Mouse (Mus musculus) neural tube, embryonic 12.5 days (tissue): ENCODE data around the gene Erlin1. TPM values are rescaled to one million over a fixed set of nuclear protein-coding genes. Genes with fewer than 3 reads are reported as not detected.

ENCODE experiments used
- ATAC-seq: fragments of 200-750 bp; cut with Nextera tagmentation; 2 replicates; pipeline ENCODE4 v1.8.0; 2017; ENCODE audit warnings: low read depth, mild to moderate bottlenecking, moderate TSS enrichment, moderate library complexity; ENCODE audit not compliant: low FRiP score
- H3K27ac ChIP-seq: fragments of 300-500 bp; sonication (generic); 2 replicates; pipeline ENCODE4 v1.5.1; 2016
- H3K27me3 ChIP-seq: fragments of 300-500 bp; sonication (generic); replicated peaks from 2 replicates; pipeline ENCODE4 v1.6.1; 2016; ENCODE audit warnings: mild to moderate bottlenecking
- H3K36me3 ChIP-seq: fragments of 300-500 bp; sonication (generic); 2 replicates; pipeline ENCODE4 v1.6.1; 2016; ENCODE audit warnings: mild to moderate bottlenecking
- H3K4me1 ChIP-seq: fragments of 300-500 bp; sonication (generic); 2 replicates; pipeline ENCODE4 v1.6.1; 2016
- H3K4me2 ChIP-seq: fragments of 300-500 bp; sonication (generic); replicated peaks from 2 replicates; pipeline ENCODE4 v1.6.1; 2016; ENCODE audit warnings: mild to moderate bottlenecking
- H3K4me3 ChIP-seq: fragments of 300-500 bp; sonication (generic); 2 replicates; pipeline ENCODE4 v1.5.1; 2016
- H3K9ac ChIP-seq: fragments of 300-500 bp; sonication (generic); 2 replicates; pipeline ENCODE4 v1.6.1; 2016; ENCODE audit warnings: mild to moderate bottlenecking
- H3K9me3 ChIP-seq: fragments of 300-500 bp; sonication (generic); 2 replicates; pipeline ENCODE4 v1.6.1; 2016; ENCODE audit warnings: mild to moderate bottlenecking
- WGBS: fragments of 180-500 bp; shearing (Covaris S2); methylation state at CpG from one replicate; pipeline ENCODE4 v1.1.7; 2016; 5-methylcytosine and 5-hydroxymethylcytosine counted together
- polyA plus RNA-seq: library from polyadenylated mRNA; unstranded; fragments of >200 nt; fragmentation: Nextera tagmentation; extraction: Ambion mirVana; gene quantifications from 2 replicates; pipeline ENCODE4 v1.2.1, GENCODE M21; 2016

Erlin1 gene
- polyA plus RNA-seq, 1 experiment from 2014 or later, result 18.4 TPM

GRCm38 (mm10) chr19:44021502-44021901, 48.1 kb downstream of the Erlin1 start:
- no peaks in the 10 kb centered on the region for H3K36me3 ChIP-seq
- no peak for ATAC-seq
- no peak overlapping the region for H3K27ac ChIP-seq
- H3K4me3 ChIP-seq, result no peak overlapping the region
- H3K27me3 ChIP-seq, result no peaks in the 10 kb centered on the region
- H3K4me1 ChIP-seq, result no peaks in the 10 kb centered on the region
- WGBS, result 96% methylated on average over 4 of the region's 4 CpGs
- H3K9me3 ChIP-seq, result no peaks in the 10 kb centered on the region
- no peak overlapping the region for H3K4me2 ChIP-seq
- no peak overlapping the region for H3K9ac ChIP-seq

- Histone ChIP-seq H3K27me3 (no peaks in the 10 kb centered on the region), H3K4me1 (no peaks in the 10 kb centered on the region), H3K36me3 (no peaks in the 10 kb centered on the region), H3K9ac (no peak overlapping the region), H3K4me3 (no peak overlapping the region), H3K9me3 (no peaks in the 10 kb centered on the region), H3K4me2 (no peak overlapping the region), H3K27ac (no peak overlapping the region)
- WGBS, result 59% methylated on average over 7 of the region's 7 CpGs
- no peak for ATAC-seq
Observed at GRCm38 (mm10) chr19:44019739-44020138, 49.8 kb downstream of the Erlin1 start.

DNA sequence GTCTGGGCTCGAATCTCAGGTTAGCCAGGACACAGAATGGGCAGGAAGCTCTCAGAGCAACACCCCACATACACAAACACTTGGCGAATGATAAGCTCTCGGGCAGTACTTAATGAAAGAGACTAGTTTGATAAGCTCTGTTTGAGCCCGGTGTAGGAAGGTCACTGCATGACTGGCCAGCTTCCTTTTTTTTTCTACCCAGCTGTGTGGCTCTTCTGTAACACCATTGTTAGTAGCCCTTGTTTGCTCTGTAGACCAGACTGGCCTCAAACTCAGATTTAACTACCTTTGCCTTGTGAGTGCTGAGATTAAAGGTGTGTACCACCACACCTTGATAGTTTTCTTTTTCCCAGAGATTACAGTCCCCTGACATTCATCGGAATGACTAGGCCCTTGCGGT, 55.7 kb downstream of the Erlin1 start:
- H3K27me3 ChIP-seq, result no peaks in the 10 kb centered on the region
- ATAC-seq, result no peak
- no peaks in the 10 kb centered on the region for H3K9me3 ChIP-seq
- H3K9ac ChIP-seq, result no peak overlapping the region
- no peak overlapping the region for H3K4me3 ChIP-seq
- H3K4me2 ChIP-seq, result no peak overlapping the region
- no peak overlapping the region for H3K27ac ChIP-seq
- H3K4me1 ChIP-seq, result no peaks in the 10 kb centered on the region
- 91% methylated on average over 6 of the region's 6 CpGs for WGBS
- H3K36me3 ChIP-seq, result no peaks in the 10 kb centered on the region

DNA sequence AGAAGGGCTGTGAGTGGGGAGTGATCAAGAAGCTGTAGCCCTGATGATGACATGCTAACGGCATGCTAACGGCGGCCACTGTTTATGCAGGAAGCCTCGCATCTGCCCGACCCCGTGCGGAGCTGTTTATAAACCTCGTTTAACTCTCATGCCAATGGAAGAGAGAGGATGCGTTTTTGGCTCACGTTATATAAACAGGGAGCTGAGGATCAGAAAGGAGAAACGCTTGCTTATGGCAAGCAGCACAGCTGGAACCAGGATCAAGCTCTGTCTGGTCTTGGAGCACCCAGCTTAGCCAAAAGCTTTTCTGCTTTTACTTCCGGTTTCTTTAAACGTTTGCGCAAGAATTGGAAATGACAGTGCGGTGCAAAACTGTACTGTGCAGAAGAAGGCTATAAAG, 60.8 kb downstream of the Erlin1 start:
- Histone ChIP-seq H3K27ac (no peak overlapping the region), H3K4me3 (no peak overlapping the region), H3K36me3 (no peaks in the 10 kb centered on the region), H3K27me3 (no peaks in the 10 kb centered on the region), H3K4me1 (no peaks in the 10 kb centered on the region), H3K9me3 (no peaks in the 10 kb centered on the region), H3K9ac (no peak overlapping the region), H3K4me2 (no peak overlapping the region)
- 81% methylated on average over 15 of the region's 15 CpGs for WGBS
- ATAC-seq, result no peak

GRCm38 (mm10) chr19:44007186-44007585, 62.4 kb downstream of the Erlin1 start:
- Histone ChIP-seq H3K4me3 (no peak overlapping the region), H3K4me1 (no peaks in the 10 kb centered on the region), H3K27me3 (no peaks in the 10 kb centered on the region), H3K9ac (no peak overlapping the region), H3K4me2 (no peak overlapping the region), H3K9me3 (no peaks in the 10 kb centered on the region), H3K36me3 (no peaks in the 10 kb centered on the region), H3K27ac (no peak overlapping the region)
- 61% methylated on average over 12 of the region's 12 CpGs for WGBS
- no peak for ATAC-seq

GRCm38 (mm10) chr19:44005025-44005424, 64.6 kb downstream of the Erlin1 start:
- no peaks in the 10 kb centered on the region for H3K9me3 ChIP-seq
- H3K4me1 ChIP-seq, result no peaks in the 10 kb centered on the region
- H3K4me2 ChIP-seq, result no peak overlapping the region
- 79% methylated on average over 4 of the region's 4 CpGs for WGBS
- H3K27ac ChIP-seq, result no peak overlapping the region
- H3K36me3 ChIP-seq, result no peaks in the 10 kb centered on the region
- H3K9ac ChIP-seq, result no peak overlapping the region
- no peak overlapping the region for H3K4me3 ChIP-seq
- no peaks in the 10 kb centered on the region for H3K27me3 ChIP-seq
- ATAC-seq, result no peak

DNA sequence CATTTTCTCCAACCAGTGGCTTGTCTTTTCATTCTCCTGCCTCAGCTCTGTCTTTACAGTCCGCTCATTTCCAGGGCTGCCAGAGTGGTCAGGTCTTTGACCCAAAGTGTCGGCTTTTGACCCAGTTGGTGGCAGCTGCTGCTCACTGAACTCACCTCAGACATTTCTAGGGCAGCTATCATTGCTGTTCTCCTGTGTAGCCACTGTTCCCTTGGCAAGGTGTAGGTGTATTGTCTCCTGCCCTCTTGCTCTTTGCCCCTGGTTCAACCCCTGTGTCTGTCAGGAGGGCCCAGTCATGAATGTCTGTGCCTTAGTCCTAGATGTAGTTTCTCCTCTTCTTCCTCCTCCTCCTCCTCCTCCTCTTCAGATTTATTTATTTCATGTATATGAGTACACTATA, 65.3 kb downstream of the Erlin1 start:
- no peak overlapping the region for H3K27ac ChIP-seq
- H3K27me3 ChIP-seq, result no peaks in the 10 kb centered on the region
- no peaks in the 10 kb centered on the region for H3K9me3 ChIP-seq
- no peaks in the 10 kb centered on the region for H3K4me1 ChIP-seq
- 91% methylated on average over 2 of the region's 2 CpGs for WGBS
- H3K36me3 ChIP-seq, result no peaks in the 10 kb centered on the region
- H3K9ac ChIP-seq, result no peak overlapping the region
- H3K4me3 ChIP-seq, result no peak overlapping the region
- no peak overlapping the region for H3K4me2 ChIP-seq
- ATAC-seq, result no peak

DNA sequence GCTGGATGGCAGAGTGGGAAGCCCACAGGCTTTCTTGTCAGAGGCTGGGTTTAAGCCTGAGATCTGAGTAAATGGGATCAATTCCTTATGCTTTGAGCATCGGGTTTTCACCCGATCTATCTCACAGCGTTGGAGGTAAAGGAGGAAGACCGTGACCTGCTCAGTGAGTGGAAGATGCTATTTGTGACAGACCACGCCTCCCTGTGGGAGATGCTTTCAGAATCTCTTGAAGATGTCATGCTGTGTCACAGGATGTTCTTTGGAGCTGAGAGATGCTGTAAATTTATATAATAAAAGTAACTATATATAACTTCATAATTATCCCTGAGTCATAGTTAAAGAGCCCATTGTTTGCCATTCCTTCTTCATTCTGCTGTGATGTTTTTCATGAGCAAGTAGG, 68.9 kb downstream of the Erlin1 start:
- whole genome bisulfite sequencing, result 83% methylated on average over 5 of the region's 5 CpGs

DNA sequence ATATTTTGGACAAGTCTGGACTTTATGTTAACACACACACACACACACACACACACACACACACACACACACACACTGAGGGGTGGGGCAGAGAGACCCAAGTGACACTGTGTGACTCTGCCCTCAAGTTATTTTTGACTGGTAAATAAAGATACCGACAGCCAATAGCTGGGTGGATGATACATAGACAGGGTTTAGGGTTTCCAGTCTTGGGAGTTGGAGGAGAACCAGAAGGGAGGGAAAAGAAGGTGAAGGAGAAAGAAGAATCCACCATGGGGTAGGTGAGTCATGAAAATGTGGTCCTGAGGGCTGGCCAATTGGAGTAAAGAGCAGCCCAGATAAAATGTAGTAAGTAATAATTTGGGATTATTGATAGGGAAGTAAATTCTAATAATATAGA, 69.5 kb downstream of the Erlin1 start:
- no peaks in the 10 kb centered on the region for H3K9me3 ChIP-seq
- no peak overlapping the region for H3K9ac ChIP-seq
- ATAC-seq, result no peak
- no peaks in the 10 kb centered on the region for H3K36me3 ChIP-seq
- H3K27me3 ChIP-seq, result no peaks in the 10 kb centered on the region
- H3K4me2 ChIP-seq, result no peak overlapping the region
- no peak overlapping the region for H3K4me3 ChIP-seq
- H3K27ac ChIP-seq, result no peak overlapping the region
- 86% methylated on average over 1 of the region's 1 CpGs for WGBS
- no peaks in the 10 kb centered on the region for H3K4me1 ChIP-seq

More for the DNA sequence above, 68.9 kb downstream of the Erlin1 start:
- no peak overlapping the region for H3K9ac ChIP-seq
- H3K4me2 ChIP-seq, result no peak overlapping the region
- no peak overlapping the region for H3K27ac ChIP-seq
- H3K27me3 ChIP-seq, result no peaks in the 10 kb centered on the region
- ATAC-seq, result no peak
- H3K4me3 ChIP-seq, result no peak overlapping the region
- no peaks in the 10 kb centered on the region for H3K4me1 ChIP-seq
- no peaks in the 10 kb centered on the region for H3K36me3 ChIP-seq
- no peaks in the 10 kb centered on the region for H3K9me3 ChIP-seq

- Histone ChIP-seq H3K27me3 (no peaks in the 10 kb centered on the region), H3K27ac (no peak overlapping the region)
Observed at GRCm38 (mm10) chr19:43998802-43999527, 70.6 kb downstream of the Erlin1 start.

DNA sequence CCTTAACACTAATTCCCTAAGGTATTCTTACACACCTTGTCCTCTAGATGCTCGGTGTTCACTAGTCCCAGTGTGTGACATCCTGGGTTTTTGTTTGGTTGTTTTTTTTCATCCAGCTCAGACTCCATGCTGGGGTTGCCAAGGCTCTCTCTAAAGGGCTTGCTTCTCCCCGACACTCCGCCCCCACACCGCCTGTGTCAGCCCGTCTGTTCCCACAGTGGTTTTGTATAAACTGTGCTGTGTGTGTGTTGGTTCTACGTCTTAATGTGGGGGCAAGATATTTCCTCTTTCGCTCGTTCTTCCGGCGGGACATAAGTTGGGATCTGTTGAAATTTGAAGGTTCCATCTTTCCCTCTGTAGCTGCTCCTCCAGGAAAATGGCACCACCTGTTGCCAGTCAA, 71.5 kb downstream of the Erlin1 start:
- H3K4me3 ChIP-seq, result no peak overlapping the region
- 83% methylated on average over 10 of the region's 10 CpGs for WGBS
- H3K27me3 ChIP-seq, result no peaks in the 10 kb centered on the region
- H3K27ac ChIP-seq, result no peak overlapping the region
- no peak overlapping the region for H3K4me2 ChIP-seq
- H3K9ac ChIP-seq, result no peak overlapping the region
- no peaks in the 10 kb centered on the region for H3K36me3 ChIP-seq
- H3K4me1 ChIP-seq, result no peaks in the 10 kb centered on the region
- ATAC-seq, result no peak
- H3K9me3 ChIP-seq, result no peaks in the 10 kb centered on the region

More at GRCm38 (mm10) chr19:43998802-43999527, 70.6 kb downstream of the Erlin1 start:
- H3K36me3 ChIP-seq, result no peaks in the 10 kb centered on the region
- no peak overlapping the region for H3K4me2 ChIP-seq
- H3K9me3 ChIP-seq, result no peaks in the 10 kb centered on the region
- H3K4me1 ChIP-seq, result no peaks in the 10 kb centered on the region
- H3K9ac ChIP-seq, result no peak overlapping the region
- ATAC-seq, result no peak
- no peak overlapping the region for H3K4me3 ChIP-seq
- 88% methylated on average over 11 of the region's 11 CpGs for WGBS

DNA sequence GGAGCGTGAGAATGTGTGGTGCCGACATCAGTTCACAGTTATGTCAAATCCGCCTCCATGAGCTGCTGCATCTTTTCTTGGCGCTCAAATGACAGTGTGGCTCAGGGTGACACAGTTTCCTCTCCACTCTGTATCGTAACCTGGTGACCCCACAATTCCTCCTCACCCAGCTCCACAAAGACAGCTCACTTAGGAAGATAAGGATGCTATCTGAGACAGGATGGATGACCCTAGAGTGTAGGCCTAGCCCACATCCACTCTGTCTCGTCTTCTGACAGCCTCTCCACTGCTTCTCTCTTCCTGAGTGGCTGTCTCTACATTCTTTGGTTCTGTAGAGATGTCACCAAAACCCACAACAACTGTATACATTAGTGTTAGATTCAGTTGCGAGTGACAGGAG, 74.2 kb downstream of the Erlin1 start:
- 90% methylated on average over 7 of the region's 7 CpGs for whole genome bisulfite sequencing
- no peak for ATAC-seq
- Histone ChIP-seq H3K9me3 (no peaks in the 10 kb centered on the region), H3K27me3 (no peaks in the 10 kb centered on the region), H3K27ac (no peak overlapping the region), H3K4me2 (no peak overlapping the region), H3K4me1 (no peaks in the 10 kb centered on the region), H3K9ac (no peak overlapping the region), H3K36me3 (no peaks in the 10 kb centered on the region), H3K4me3 (no peak overlapping the region)

DNA sequence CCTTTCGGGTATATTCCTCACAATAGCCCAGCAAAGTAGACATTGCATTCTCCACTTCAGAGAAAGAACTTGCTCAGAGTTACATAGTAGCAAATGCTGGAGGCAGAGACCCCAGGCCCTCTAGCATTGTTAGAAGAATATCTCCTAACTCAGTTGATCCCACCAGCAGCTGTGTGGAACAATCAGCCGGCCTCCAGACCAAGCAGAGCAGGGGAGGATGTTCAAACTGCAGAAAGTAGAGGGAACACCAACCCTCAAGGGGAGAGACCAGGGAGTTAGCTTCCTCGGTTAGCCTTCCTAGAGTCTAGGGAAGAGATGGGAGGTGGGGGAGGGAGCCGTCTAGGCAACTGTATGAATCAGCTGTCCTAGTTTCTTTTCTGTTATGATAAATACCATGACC, 77.1 kb downstream of the Erlin1 start:
- WGBS, result 73% methylated on average over 4 of the region's 4 CpGs
- no peak overlapping the region for H3K4me3 ChIP-seq
- H3K4me1 ChIP-seq, result no peaks in the 10 kb centered on the region
- no peaks in the 10 kb centered on the region for H3K36me3 ChIP-seq
- no peak overlapping the region for H3K4me2 ChIP-seq
- no peak overlapping the region for H3K27ac ChIP-seq
- H3K27me3 ChIP-seq, result no peaks in the 10 kb centered on the region
- ATAC-seq, result no peak
- no peaks in the 10 kb centered on the region for H3K9me3 ChIP-seq
- no peak overlapping the region for H3K9ac ChIP-seq
